18 mouse cellular contexts compared by ENCODE assay signal in the genomic region with DNA sequence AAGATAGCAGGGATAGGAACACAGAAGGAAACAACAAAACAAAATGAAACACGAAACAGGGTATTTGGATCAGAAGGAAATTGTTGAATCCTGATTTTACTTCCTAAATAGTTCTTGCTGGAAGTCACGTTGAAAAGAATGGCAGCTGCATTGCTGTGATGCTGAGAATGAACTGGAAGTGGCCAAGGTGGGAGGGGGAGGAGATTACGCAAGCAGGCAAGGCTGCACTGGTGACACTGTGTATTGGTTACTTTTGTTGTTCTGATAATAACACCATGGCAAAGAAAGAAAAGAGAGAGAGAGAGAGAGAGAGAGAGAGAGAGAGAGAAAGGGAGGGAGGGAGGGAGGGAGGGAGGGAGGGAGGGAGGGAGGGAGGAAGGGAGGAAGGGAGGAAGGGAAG. TPM values are rescaled to one million over a fixed set of nuclear protein-coding genes. Genes with fewer than 3 reads are reported as not detected.
A peak's percentile ranks its signal among the peaks of the same experiment; 100 is the strongest.
DNase-seq lines count a peak whose midpoint lies in the region; ATAC-seq and TF ChIP-seq lines count a peak whose summit lies in the region.
"Had no signal": no experiment of that assay in that cellular context is flagged by ENCODE, and none has a peak within 500 bp of the region (broad histone marks: within the 10 kb centered on the region; RNA-seq: fewer than 3 reads in every experiment).

No protein-coding gene starts in this region.

- H3K79me2 ChIP-seq in heart, adult 2 months (replicated peaks; ENCODE audit: control insufficient read depth, insufficient read depth, low read length), result no peaks in the 10 kb centered on the region

- intact Hi-C loops in heart, adult 2 months (cut with DNase I), result no loop called here

- no peaks in the 10 kb centered on the region for H3K9me3 ChIP-seq in hindbrain, embryonic 11.5 days (ENCODE audit: control insufficient read depth, low read length)

- H3K4me1 ChIP-seq in hindbrain, embryonic 11.5 days (replicated peaks; ENCODE audit: control insufficient read depth, insufficient read depth, low read length), result no peaks in the 10 kb centered on the region
- H3K4me1 ChIP-seq in heart, adult 2 months (ENCODE audit: control insufficient read depth, insufficient read depth, low read length), result no peaks in the 10 kb centered on the region

- peak; percentile 73 for ATAC-seq in granulocyte monocyte progenitor cell, adult 5-6 weeks (replicated peaks; ENCODE audit: poor library complexity, severe bottlenecking)
- ATAC-seq in megakaryocyte progenitor cell, adult 5-6 weeks (replicated peaks; ENCODE audit: poor library complexity), result 0 out of 2 replicates have a peak, but pooled peaks have one; percentile 52
- no peak for ATAC-seq in hindbrain, embryonic 11.5 days (ENCODE audit: low FRiP score)
- ATAC-seq: activated CD4-positive, CD25-positive, alpha-beta regulatory T cell, adult 4 months; CD4-positive, CD25-positive, alpha-beta regulatory T cell, adult 4 months; Patski had no signal

- no peak overlapping the region for H3K9ac ChIP-seq in hindbrain, embryonic 11.5 days (ENCODE audit: low read depth, low read length)
- H3K9ac ChIP-seq in heart, adult 2 months (ENCODE audit: low read depth, low read length), result no peak overlapping the region

- no peak for DNase-seq in hindbrain, embryonic 11.5 days (ENCODE audit: low spot score)
- DNase-seq in heart, adult 2 months, result no peak
- DNase-seq: adrenal gland, adult 2 months; adrenal gland, adult 8-10 months; adrenal gland, postnatal 10 days; adrenal gland, postnatal 14 days; adrenal gland, postnatal 25 days; adrenal gland, postnatal 36 days; B cell, adult 2 months; cerebellum, adult 11 months; cerebellum, adult 11-12 months; cerebellum, adult 18-20 months had no signal

- no peaks in the 10 kb centered on the region for H3K27me3 ChIP-seq in hindbrain, embryonic 11.5 days (ENCODE audit: control insufficient read depth, insufficient read depth, low read length)
- H3K27me3 ChIP-seq in heart, adult 2 months (ENCODE audit: control insufficient read depth, insufficient read depth, low read length), result no peaks in the 10 kb centered on the region
- H3K27me3 ChIP-seq: CH12.LX, Patski had no signal

- no peak overlapping the region for H3K4me3 ChIP-seq in hindbrain, embryonic 11.5 days (ENCODE audit: low read depth, low read length)
- H3K4me3 ChIP-seq in heart, adult 2 months, result no peak overlapping the region

- no peak for TF ChIP-seq EP300 in heart, adult 2 months (IDR thresholded peaks at IDR 0.05; ENCODE audit: insufficient read depth, low read depth, low read length)

- TF ChIP-seq CTCF in heart, adult 2 months (IDR thresholded peaks at IDR 0.05), result no peak

- no peak overlapping the region for H3K4me2 ChIP-seq in hindbrain, embryonic 11.5 days (replicated peaks; ENCODE audit: low read depth, low read length)

- no peaks in the 10 kb centered on the region for H3K36me3 ChIP-seq in hindbrain, embryonic 11.5 days (ENCODE audit: control insufficient read depth, insufficient read depth, low read length)
- H3K36me3 ChIP-seq in heart, adult 2 months (ENCODE audit: control insufficient read depth, insufficient read depth, low read length), result no peaks in the 10 kb centered on the region

- H3K27ac ChIP-seq in hindbrain, embryonic 11.5 days (ENCODE audit: low read depth, low read length), result no peak overlapping the region
- H3K27ac ChIP-seq in heart, adult 2 months, result no peak overlapping the region

- no peak for TF ChIP-seq POLR2A in heart, adult 2 months (IDR thresholded peaks at IDR 0.05; ENCODE audit: insufficient read depth, low read depth, low read length)

- WGBS in hindbrain, embryonic 11.5 days, result 69% methylated on average over 3 of the region's 3 CpGs
- 67% methylated on average over 3 of the region's 3 CpGs for WGBS in heart, adult 2 months

RNA-seq across cellular contexts. Expression of gene Ngly1, which starts 12.6 kb away (rescaled TPM):
- total RNA-seq in granulocyte monocyte progenitor cell, adult 5-6 weeks (2014; fragmentation: Nextera tagmentation), result 26.1 and 31.9 TPM in 2 replicates
- total RNA-seq in granulocyte monocyte progenitor cell, adult 5-6 weeks (2017), result 18.0 and 45.4 TPM in 2 replicates
- 37.4 and 38.0 TPM in 2 replicates for total RNA-seq in megakaryocyte progenitor cell, adult 5-6 weeks (2015)
- total RNA-seq in megakaryocyte progenitor cell, adult 5-6 weeks (2017), result 27.2 and 31.9 TPM in 2 replicates
- 23.0 and 24.3 TPM in 2 replicates for polyA plus RNA-seq in hindbrain, embryonic 11.5 days (2014; fragmentation: Nextera tagmentation; extraction: Ambion mirVana)
- 10 to 100 TPM; 30.7 to 31.2 TPM for total RNA-seq in heart, adult 2 months (2021)
- polyA plus RNA-seq in heart, adult 2 months (2012; rRNA removed), result 19.2 and 22.6 TPM in 2 replicates

RNA-seq across cellular contexts. Expression of gene Oxsm, which starts 13.1 kb away (rescaled TPM):
- 19.2 and 24.4 TPM in 2 replicates for total RNA-seq in granulocyte monocyte progenitor cell, adult 5-6 weeks (2014; fragmentation: Nextera tagmentation)
- 11.2 and 14.4 TPM in 2 replicates for total RNA-seq in granulocyte monocyte progenitor cell, adult 5-6 weeks (2017)
- total RNA-seq in megakaryocyte progenitor cell, adult 5-6 weeks (2015), result 13.8 and 14.1 TPM in 2 replicates
- 7.7 and 7.8 TPM in 2 replicates for total RNA-seq in megakaryocyte progenitor cell, adult 5-6 weeks (2017)
- 1.2 and 1.8 TPM in 2 replicates for polyA plus RNA-seq in hindbrain, embryonic 11.5 days (2014; fragmentation: Nextera tagmentation; extraction: Ambion mirVana)
- 10 to 100 TPM; 19.5 to 23.0 TPM for total RNA-seq in heart, adult 2 months (2021)
- polyA plus RNA-seq in heart, adult 2 months (2012; rRNA removed), result 12.7 and 22.2 TPM in 2 replicates
